Mouse (Mus musculus): ENCODE data around the gene Oaf.

The Oaf gene

GRCm38 (mm10) chr9:43221643-43222428, 17.9 kb downstream of the Oaf start:
- peak; percentile 38 for DNase-seq

GRCm38 (mm10) chr9:43210771-43211450, 28.8 kb downstream of the Oaf start:
- no peak for DNase-seq

- DNase-seq: peak; percentile 6
These were observed 29.5 kb downstream of the Oaf start, which contains the start of gene Pou2f3 for GRCm38 (mm10) chr9:43210190-43210682. Pou2f3 (minus strand) TSS chr9:43210369.

DNA sequence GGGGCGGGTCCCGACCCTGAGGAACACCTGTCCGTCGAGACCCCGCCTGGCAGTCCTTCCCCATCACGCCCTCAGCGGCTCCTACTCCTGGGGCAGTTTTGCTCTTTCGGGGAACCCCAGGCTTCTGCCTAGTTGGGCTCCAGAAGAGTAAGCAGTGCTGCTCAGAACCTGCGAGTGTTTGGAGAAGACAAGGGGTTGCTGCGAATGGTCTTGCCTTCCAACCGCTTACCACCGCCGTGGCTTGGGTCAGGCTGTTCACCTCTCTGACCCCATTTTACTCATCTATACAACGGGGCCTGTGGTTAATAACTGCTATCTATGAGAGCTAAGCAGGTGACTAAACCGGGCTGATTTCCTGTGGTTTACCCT, 33.7 kb downstream of the Oaf start:
- no peak for DNase-seq

- DNase-seq: no peak
These were observed 34.2 kb downstream of the Oaf start for GRCm38 (mm10) chr9:43205343-43206021.

DNA sequence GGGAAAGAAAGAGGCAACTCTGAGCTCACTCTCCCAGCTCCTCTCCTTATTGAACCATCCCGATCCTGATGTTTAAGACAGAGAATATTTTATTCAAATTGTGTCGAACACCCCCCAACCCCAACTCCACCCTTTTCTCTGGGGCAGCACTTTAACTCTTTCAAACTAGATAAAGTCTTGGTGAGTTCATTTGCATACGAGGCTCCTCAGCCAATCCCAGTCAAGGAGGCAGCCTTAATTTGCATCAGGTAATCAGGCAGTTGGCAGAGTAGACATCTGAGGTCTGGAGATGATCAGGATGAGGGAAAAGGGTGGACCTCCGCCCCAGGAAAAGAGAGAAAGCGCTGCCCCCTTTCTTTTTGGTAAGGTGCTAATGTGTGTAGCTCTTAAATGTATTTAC, 39.5 kb downstream of the Oaf start:
- DNase-seq: no peak

GRCm38 (mm10) chr9:43194001-43194400, 45.7 kb downstream of the Oaf start:
- no peak for DNase-seq

GRCm38 (mm10) chr9:43191561-43191960, 48.1 kb downstream of the Oaf start:
- no peak for DNase-seq

DNA sequence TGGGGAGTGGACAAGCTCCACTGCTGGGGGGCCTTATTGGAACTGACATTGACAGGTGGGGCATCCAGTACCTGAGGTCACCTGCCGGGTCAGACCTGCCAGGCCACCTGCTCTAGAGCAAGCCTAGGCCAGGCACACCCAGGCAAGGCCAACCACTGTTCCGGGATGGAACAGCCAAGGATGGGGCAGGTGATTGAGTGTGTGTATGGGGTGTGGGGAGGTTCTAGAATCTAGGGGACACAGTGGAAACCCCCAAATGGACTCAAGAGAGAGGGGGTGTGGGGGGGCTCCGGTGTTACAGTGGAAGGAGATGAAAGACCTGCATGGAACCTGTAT, 50.7 kb downstream of the Oaf start:
- no peak for DNase-seq

- DNase-seq: no peak
These were observed 51.2 kb downstream of the Oaf start for GRCm38 (mm10) chr9:43188309-43189020.

DNA sequence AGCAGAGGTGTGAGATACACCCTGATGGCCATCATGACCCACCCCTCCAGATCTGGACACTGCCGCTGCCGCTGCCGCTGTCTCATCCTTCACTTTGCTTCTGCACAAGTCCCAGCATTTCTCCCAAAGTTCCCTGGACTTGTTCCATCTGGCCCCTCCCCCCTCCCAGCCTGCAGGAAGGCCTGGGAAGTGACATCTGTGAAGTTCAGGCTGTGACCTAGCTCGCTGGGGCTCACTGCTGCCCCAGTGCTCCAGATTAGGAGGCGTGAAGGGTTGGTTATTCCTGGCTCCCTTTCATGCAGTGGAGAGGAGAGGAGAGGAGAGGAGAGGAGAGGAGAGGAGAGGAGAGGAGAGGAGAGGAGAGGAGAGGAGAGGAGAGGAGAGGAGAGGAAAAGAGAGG, 60.1 kb downstream of the Oaf start:
- DNase-seq: no peak

- no peak for DNase-seq
These were observed 61.5 kb downstream of the Oaf start for GRCm38 (mm10) chr9:43178172-43178571.
